In genomic region chrX:52651472-52651948, GRCm38 (mm10) we compare ENCODE assay signal across 8 mouse cellular contexts. TPM values are rescaled to one million over a fixed set of nuclear protein-coding genes. Genes with fewer than 3 reads are reported as not detected.
DNase-seq lines count a peak whose midpoint lies in the region; ATAC-seq and TF ChIP-seq lines count a peak whose summit lies in the region.

No protein-coding gene starts in this region.

- H3K27ac ChIP-seq in kidney, embryonic 15.5 days: peak overlapping the region; percentile 87
- H3K27ac ChIP-seq in embryonic facial prominence, embryonic 12.5 days: peak overlapping the region; percentile 87
- peak overlapping the region; percentile 92 for H3K27ac ChIP-seq in limb, embryonic 13.5 days
- no peak overlapping the region; the same call in 1 of the 2 replicates for H3K27ac ChIP-seq in neural tube, embryonic 15.5 days (replicated peaks)
- no peak overlapping the region for H3K27ac ChIP-seq in cerebellum, adult 2 months (ENCODE audit: insufficient read depth, low read length)
- no peak overlapping the region for H3K27ac ChIP-seq in gastrocnemius, adult 2 months

- 0 out of 2 replicates have a peak overlapping the region, but pooled peaks have one; percentile 25 for H3K4me2 ChIP-seq in kidney, embryonic 15.5 days
- no peak overlapping the region for H3K4me2 ChIP-seq in embryonic facial prominence, embryonic 12.5 days (replicated peaks)
- peak overlapping the region; percentile 39 for H3K4me2 ChIP-seq in limb, embryonic 13.5 days (replicated peaks)
- H3K4me2 ChIP-seq in neural tube, embryonic 15.5 days: peak overlapping the region; percentile 15; the same call in 1 of the 2 replicates

- peaks cover 29% of the 10 kb centered on the region for H3K4me1 ChIP-seq in kidney, embryonic 15.5 days
- H3K4me1 ChIP-seq in embryonic facial prominence, embryonic 12.5 days: 0 out of 2 replicates have a peak, but pooled peaks cover 3% of the 10 kb centered on the region
- H3K4me1 ChIP-seq in limb, embryonic 13.5 days: peaks cover 14% of the 10 kb centered on the region; the same call in 1 of the 2 replicates
- H3K4me1 ChIP-seq in neural tube, embryonic 15.5 days: peaks cover 7% of the 10 kb centered on the region; the same call in 1 of the 2 replicates
- H3K4me1 ChIP-seq in cerebellum, adult 2 months (ENCODE audit: control insufficient read depth, insufficient read depth, low read length): no peaks in the 10 kb centered on the region

- DNase-seq in kidney, adult 9 months: no peak
- no peak for DNase-seq in cerebellum, adult 2 months
- no peak for DNase-seq in adipocyte (ENCODE audit: low spot score)
- no peak for DNase-seq in gastrocnemius, adult 2 months

- TF ChIP-seq CTCF in cerebellum, adult 2 months (IDR thresholded peaks at IDR 0.05; ENCODE audit: borderline replicate concordance, insufficient read depth, low read depth, low read length): no peak
- no peak for TF ChIP-seq CTCF in gastrocnemius, adult 2 months (IDR thresholded peaks at IDR 0.05)

- no peak for TF ChIP-seq POLR2A in cerebellum, adult 2 months (IDR thresholded peaks at IDR 0.05; ENCODE audit: borderline replicate concordance, insufficient read depth, low read length)

- no peaks in the 10 kb centered on the region for H3K36me3 ChIP-seq in kidney, embryonic 15.5 days
- H3K36me3 ChIP-seq in embryonic facial prominence, embryonic 12.5 days: no peaks in the 10 kb centered on the region
- H3K36me3 ChIP-seq in limb, embryonic 13.5 days: no peaks in the 10 kb centered on the region
- H3K36me3 ChIP-seq in neural tube, embryonic 15.5 days: no peaks in the 10 kb centered on the region

- H3K4me3 ChIP-seq in kidney, embryonic 15.5 days (replicated peaks): no peak overlapping the region
- H3K4me3 ChIP-seq in embryonic facial prominence, embryonic 12.5 days: no peak overlapping the region
- H3K4me3 ChIP-seq in limb, embryonic 13.5 days: no peak overlapping the region
- H3K4me3 ChIP-seq in neural tube, embryonic 15.5 days (replicated peaks): no peak overlapping the region
- H3K4me3 ChIP-seq in cerebellum, adult 2 months (replicated peaks; ENCODE audit: insufficient read depth, low read depth, low read length): no peak overlapping the region
- no peak overlapping the region for H3K4me3 ChIP-seq in gastrocnemius, adult 2 months

- no peak overlapping the region for H3K9ac ChIP-seq in kidney, embryonic 15.5 days
- no peak overlapping the region for H3K9ac ChIP-seq in embryonic facial prominence, embryonic 12.5 days
- no peak overlapping the region for H3K9ac ChIP-seq in limb, embryonic 13.5 days
- H3K9ac ChIP-seq in neural tube, embryonic 15.5 days (replicated peaks): no peak overlapping the region

- WGBS in kidney, embryonic 15.5 days: 21% methylated on average over 9 of the region's 9 CpGs
- 16% methylated on average over 9 of the region's 9 CpGs for WGBS in embryonic facial prominence, embryonic 12.5 days
- WGBS in limb, embryonic 13.5 days: 21% methylated on average over 9 of the region's 9 CpGs
- 23% methylated on average over 9 of the region's 9 CpGs for WGBS in neural tube, embryonic 15.5 days
- 27% methylated on average over 9 of the region's 9 CpGs for WGBS in cerebellum, adult 2 months

- 0 out of 2 replicates have a peak, but pooled peaks cover 3% of the 10 kb centered on the region for H3K27me3 ChIP-seq in kidney, embryonic 15.5 days
- no peaks in the 10 kb centered on the region for H3K27me3 ChIP-seq in embryonic facial prominence, embryonic 12.5 days
- no peaks in the 10 kb centered on the region for H3K27me3 ChIP-seq in limb, embryonic 13.5 days
- no peaks in the 10 kb centered on the region for H3K27me3 ChIP-seq in neural tube, embryonic 15.5 days (replicated peaks)
- H3K27me3 ChIP-seq in cerebellum, adult 2 months (ENCODE audit: control insufficient read depth, insufficient read depth, low read length): no peaks in the 10 kb centered on the region

- H3K9me3 ChIP-seq in kidney, embryonic 15.5 days (replicated peaks): no peaks in the 10 kb centered on the region
- no peaks in the 10 kb centered on the region for H3K9me3 ChIP-seq in embryonic facial prominence, embryonic 12.5 days
- no peaks in the 10 kb centered on the region for H3K9me3 ChIP-seq in limb, embryonic 13.5 days
- H3K9me3 ChIP-seq in neural tube, embryonic 15.5 days (replicated peaks): no peaks in the 10 kb centered on the region

- peak; percentile 69 for ATAC-seq in kidney, embryonic 15.5 days (replicated peaks; ENCODE audit: low FRiP score)
- no peak for ATAC-seq in embryonic facial prominence, embryonic 12.5 days (ENCODE audit: insufficient number of reproducible peaks, insufficient read depth, low FRiP score, low TSS enrichment)
- ATAC-seq in limb, embryonic 13.5 days (ENCODE audit: low FRiP score, low read depth): peak; percentile 64; the same call in 1 of the 2 replicates
- ATAC-seq in neural tube, embryonic 15.5 days (ENCODE audit: low FRiP score): no peak; the same call in 1 of the 2 replicates

- intact Hi-C loops in gastrocnemius, adult 2 months (cut with DNase I): no loop called here

RNA-seq across cellular contexts. Expression of gene Gpc3, which starts 37.8 kb away (rescaled TPM):
- polyA plus RNA-seq in kidney, embryonic 15.5 days (2015; fragmentation: Nextera tagmentation; extraction: Ambion mirVana): 931 and 969 TPM in 2 replicates
- 863 and 926 TPM in 2 replicates for polyA plus RNA-seq in embryonic facial prominence, embryonic 12.5 days (2016; fragmentation: Nextera tagmentation; extraction: Ambion mirVana)
- polyA plus RNA-seq in limb, embryonic 13.5 days (2015; fragmentation: Nextera tagmentation; extraction: Ambion mirVana): 1,264 and 1,302 TPM in 2 replicates
- 86.6 and 128 TPM in 2 replicates for polyA plus RNA-seq in neural tube, embryonic 15.5 days (2015; fragmentation: Nextera tagmentation; extraction: Ambion mirVana)
- polyA plus RNA-seq in cerebellum, adult 2 months (2012; rRNA removed): 2.6 and 2.8 TPM in 2 replicates
- 1 to 10 TPM; 4.9 to 7.6 TPM for total RNA-seq in gastrocnemius, adult 2 months (2021)

Comparison
In these comparisons a context has a peak if more than half of its experiments do, and no peak if none do; other contexts are left out.
1. ATAC-seq: peak in kidney, embryonic 15.5 days (single experiment) and limb, embryonic 13.5 days (single experiment); none in embryonic facial prominence, embryonic 12.5 days (single experiment) and neural tube, embryonic 15.5 days (single experiment).
2. H3K27ac ChIP-seq: peak in kidney, embryonic 15.5 days (single experiment), embryonic facial prominence, embryonic 12.5 days (single experiment) and limb, embryonic 13.5 days (single experiment); none in neural tube, embryonic 15.5 days (single experiment), cerebellum, adult 2 months (single experiment) and gastrocnemius, adult 2 months (single experiment).
3. RNA of gene Gpc3, which starts 37.8 kb away (polyA plus RNA-seq): 1,264 to 1,302 TPM in limb, embryonic 13.5 days, 931 to 969 TPM in kidney, embryonic 15.5 days, 863 to 926 TPM in embryonic facial prominence, embryonic 12.5 days and 86.6 to 128 TPM in neural tube, embryonic 15.5 days; 2.6 to 2.8 TPM in cerebellum, adult 2 months; every median in the first group is over 10 times any median in the second.